Mouse (Mus musculus): ENCODE data around the gene Slc3a2.

The Slc3a2 gene

GRCm38 (mm10) chr19:8662337-8662736, 60.8 kb downstream of the Slc3a2 start:
- DNase-seq (ENCODE audit: low read depth, low spot score) = no peak

GRCm38 (mm10) chr19:8661821-8662307, 61.3 kb downstream of the Slc3a2 start:
- DNase-seq (ENCODE audit: low read depth, low spot score) = no peak
